Mouse (Mus musculus): Measurements from ENCODE around the gene Ubald1. TPM values are rescaled to one million over a fixed set of nuclear protein-coding genes. Genes with fewer than 3 reads are reported as not detected.

The Ubald1 gene
- polyA plus RNA-seq, 1 experiment from 2014 or later, result 58.7 TPM

DNA sequence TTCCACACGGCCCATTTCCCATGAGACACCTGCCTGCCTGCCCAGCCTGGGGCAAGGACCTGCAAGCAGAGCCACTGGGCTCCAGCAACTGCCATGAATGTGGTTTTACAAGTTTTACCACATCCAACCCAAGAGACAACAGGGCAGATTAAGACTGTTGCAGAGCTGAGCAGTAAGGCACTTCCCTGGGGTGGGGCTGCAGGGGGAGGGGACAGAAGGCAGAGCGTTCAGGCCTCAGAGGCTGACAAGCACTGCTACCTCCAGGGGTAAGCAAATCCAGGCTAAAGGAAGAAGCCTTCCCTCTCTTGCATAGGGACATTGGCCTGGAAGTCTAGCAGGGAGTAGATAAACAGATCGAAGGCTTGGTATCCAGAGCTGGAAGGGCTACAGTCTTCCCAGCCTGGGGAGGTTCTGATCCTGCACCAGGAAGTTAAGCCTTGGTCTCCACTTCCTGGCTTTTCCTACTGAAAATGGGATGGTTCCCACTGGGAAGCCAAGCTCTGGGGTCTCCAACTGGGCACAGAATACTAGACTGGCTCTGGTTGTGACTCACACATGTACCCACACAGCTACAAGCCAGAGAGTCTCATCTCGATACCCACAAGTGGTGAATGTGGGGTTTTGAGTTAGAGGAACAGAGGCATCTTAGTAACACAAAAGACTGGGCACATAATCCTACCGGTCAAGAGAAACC lies 1.8 kb downstream of the Ubald1 start:
- H3K4me1 ChIP-seq, result peaks cover 41% of the 10 kb centered on the region
- H3K9ac ChIP-seq, result peak overlapping the region; percentile 79
- H3K4me3 ChIP-seq, result peak overlapping the region; percentile 93
- peak overlapping the region; percentile 99 for H3K27ac ChIP-seq
- H3K4me2 ChIP-seq, result peak overlapping the region; percentile 70
- H3K27me3 ChIP-seq (replicated peaks), result no peaks in the 10 kb centered on the region
- ATAC-seq (replicated peaks), result no peak
- 35% methylated on average over 5 of the region's 5 CpGs for WGBS
- H3K9me3 ChIP-seq, result no peaks in the 10 kb centered on the region
- H3K36me3 ChIP-seq (replicated peaks), result peaks cover 3% of the 10 kb centered on the region; the same call in 1 of the 2 replicates

DNA sequence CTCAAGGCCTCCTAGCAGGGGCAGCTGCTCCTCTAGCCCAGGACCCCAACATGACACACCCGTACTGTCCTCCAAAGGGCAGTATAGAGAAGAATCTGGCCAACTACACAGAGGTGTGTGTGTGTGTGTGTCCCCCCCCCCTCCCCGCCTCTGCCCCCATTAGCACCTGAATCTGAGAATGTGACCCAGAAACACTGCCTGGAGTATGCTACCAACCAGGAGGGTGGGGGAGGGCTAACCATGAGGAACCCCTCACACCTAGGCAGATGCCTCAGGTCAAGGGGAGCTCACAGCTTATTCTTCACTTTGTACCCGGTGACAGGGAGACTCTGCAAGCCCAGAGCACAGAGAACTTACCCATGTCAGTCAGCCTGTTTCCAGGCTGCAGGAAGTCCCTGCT lies 2.4 kb downstream of the Ubald1 start:
- peak overlapping the region; percentile 93 for H3K4me3 ChIP-seq
- H3K9ac ChIP-seq, result no peak overlapping the region
- H3K27ac ChIP-seq, result no peak overlapping the region
- peaks cover 3% of the 10 kb centered on the region; the same call in 1 of the 2 replicates for H3K36me3 ChIP-seq (replicated peaks)
- WGBS, result 79% methylated on average over 3 of the region's 3 CpGs
- H3K9me3 ChIP-seq, result no peaks in the 10 kb centered on the region
- peaks cover 41% of the 10 kb centered on the region for H3K4me1 ChIP-seq
- peak overlapping the region; percentile 70 for H3K4me2 ChIP-seq
- no peak for ATAC-seq (replicated peaks)
- no peaks in the 10 kb centered on the region for H3K27me3 ChIP-seq (replicated peaks)

DNA sequence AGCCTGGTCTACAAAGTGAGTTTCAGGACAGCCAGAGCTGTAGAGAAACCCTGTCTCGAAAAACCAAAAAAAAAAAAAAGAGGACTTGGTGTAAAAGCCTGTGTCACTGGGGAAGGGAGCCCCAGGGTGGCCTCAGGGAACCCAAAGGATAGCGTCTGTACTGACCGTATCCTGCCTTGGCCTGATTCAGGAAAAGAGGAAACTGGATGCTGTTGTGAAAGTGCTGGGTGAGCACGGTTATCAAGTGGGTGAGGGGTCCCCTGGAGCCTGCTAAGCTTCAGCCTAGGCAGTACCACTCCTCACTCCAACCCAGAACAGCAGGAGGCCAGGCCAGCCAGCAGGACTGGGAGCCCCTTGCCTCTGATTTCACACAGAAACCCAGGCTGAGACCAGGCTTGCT lies 2.9 kb downstream of the Ubald1 start:
- 94% methylated on average over 4 of the region's 4 CpGs for WGBS
- no peak for ATAC-seq (replicated peaks)
- no peak overlapping the region for H3K4me3 ChIP-seq
- peaks cover 41% of the 10 kb centered on the region for H3K4me1 ChIP-seq
- H3K9me3 ChIP-seq, result no peaks in the 10 kb centered on the region
- no peak overlapping the region for H3K27ac ChIP-seq
- H3K27me3 ChIP-seq (replicated peaks), result no peaks in the 10 kb centered on the region
- peak overlapping the region; percentile 70; the same call in 1 of the 2 replicates for H3K4me2 ChIP-seq
- no peak overlapping the region for H3K9ac ChIP-seq
- peaks cover 3% of the 10 kb centered on the region; the same call in 1 of the 2 replicates for H3K36me3 ChIP-seq (replicated peaks)

DNA sequence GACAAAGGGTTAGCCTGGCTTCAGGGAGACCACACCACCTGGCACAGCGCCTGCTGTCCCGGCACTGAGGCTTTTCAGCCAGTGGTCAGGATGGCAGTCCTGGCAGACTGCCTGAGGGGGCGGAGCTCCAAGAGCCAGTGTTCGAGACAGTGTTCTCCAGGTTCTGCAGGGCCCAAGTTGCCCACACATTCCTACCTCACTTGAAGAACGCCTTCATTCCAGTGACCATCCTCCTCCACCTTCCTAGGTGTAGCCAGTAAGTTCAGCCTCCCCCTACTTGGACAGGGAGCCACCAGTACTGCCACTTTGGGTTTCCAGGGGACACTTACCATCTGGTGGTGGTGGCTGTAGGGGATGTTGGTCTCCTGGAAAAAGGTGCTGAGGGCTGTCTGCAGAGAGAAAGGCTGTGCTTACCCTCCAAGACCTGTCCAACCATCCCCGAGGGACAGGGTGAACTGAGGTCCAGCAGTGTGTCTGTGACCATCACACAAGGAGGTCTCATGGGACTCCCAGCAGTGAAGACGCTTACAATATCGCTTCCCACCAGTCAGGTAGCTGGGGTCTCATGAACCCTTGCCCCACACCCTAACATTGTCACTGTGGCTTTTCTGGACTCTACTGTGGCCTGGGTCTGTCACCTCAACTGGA lies 4.0 kb downstream of the Ubald1 start:
- Histone ChIP-seq H3K36me3 (replicated peaks) (peaks cover 3% of the 10 kb centered on the region; the same call in 1 of the 2 replicates), H3K4me3 (no peak overlapping the region), H3K4me1 (peaks cover 31% of the 10 kb centered on the region), H3K27ac (no peak overlapping the region), H3K9me3 (no peaks in the 10 kb centered on the region), H3K9ac (no peak overlapping the region), H3K4me2 (no peak overlapping the region), H3K27me3 (replicated peaks) (no peaks in the 10 kb centered on the region)
- ATAC-seq (replicated peaks), result no peak
- 75% methylated on average over 8 of the region's 8 CpGs for WGBS

DNA sequence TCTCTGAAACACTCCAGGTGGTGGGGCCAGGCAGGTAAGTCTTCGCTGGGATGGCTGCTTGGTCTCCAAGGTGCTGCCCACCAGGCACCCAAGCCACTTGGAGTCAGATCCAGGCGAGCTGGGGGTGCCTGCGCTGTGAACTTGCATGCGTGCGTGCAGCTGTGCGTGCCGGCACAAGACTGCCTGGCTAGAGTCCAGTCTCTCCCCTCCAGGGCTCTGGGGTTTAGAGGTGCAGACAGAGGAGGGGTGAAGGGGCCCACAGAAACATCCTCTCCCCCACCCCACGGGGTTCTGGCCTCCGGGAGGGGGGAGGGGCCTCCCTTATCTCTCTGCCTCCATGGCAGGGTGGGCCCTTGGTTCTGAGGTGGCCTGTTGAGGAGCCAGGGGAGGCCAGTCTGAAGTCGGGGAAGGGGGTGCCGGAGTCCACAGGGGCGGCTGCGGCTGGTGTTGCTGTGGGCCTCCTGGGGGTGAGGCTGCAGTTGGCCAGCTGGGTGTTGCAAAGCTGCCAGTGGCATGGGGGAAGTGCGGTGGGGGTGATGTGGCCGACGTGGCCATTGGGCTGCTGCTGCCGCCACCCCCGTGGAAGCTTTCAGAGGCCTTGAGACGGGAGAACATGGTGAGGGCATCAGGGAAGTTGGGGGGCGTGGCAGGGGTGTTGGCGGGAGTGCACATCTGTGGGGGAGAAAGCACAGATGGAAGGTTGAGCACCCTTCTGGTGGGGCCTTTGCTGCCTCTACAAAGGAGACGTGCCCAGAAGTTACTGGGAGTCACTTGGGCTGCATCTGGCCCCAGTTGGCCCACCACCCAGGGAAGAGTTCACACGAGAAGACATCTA lies 4.7 kb downstream of the Ubald1 start:
- H3K9ac ChIP-seq, result no peak overlapping the region
- no peak overlapping the region for H3K4me3 ChIP-seq
- H3K27ac ChIP-seq, result no peak overlapping the region
- H3K9me3 ChIP-seq, result no peaks in the 10 kb centered on the region
- no peak overlapping the region for H3K4me2 ChIP-seq
- H3K4me1 ChIP-seq, result peaks cover 29% of the 10 kb centered on the region
- no peak for ATAC-seq (replicated peaks)
- H3K27me3 ChIP-seq (replicated peaks), result no peaks in the 10 kb centered on the region
- 89% methylated on average over 23 of the region's 23 CpGs for WGBS
- peaks cover 3% of the 10 kb centered on the region; the same call in 1 of the 2 replicates for H3K36me3 ChIP-seq (replicated peaks)

DNA sequence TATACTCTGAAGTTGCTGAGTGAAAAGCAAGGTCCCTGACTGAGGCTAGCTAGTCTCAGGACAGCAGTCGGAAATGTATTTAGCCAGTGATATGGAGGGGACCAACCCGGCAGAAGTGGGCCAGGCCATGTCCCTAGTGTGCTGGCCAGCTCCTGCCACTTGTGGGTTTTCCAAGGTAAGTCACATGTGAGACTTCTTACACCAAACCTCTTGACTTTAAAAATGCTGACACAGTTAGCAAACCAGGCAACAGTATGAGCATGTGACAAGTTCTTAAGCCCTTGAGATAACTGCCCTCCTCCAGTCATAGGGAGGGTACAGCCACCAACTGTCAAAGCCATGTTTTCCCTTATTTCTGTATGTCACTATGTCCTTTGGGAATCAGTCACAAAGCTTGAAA lies 8.2 kb downstream of the Ubald1 start:
- Histone ChIP-seq H3K9me3 (no peaks in the 10 kb centered on the region), H3K9ac (no peak overlapping the region), H3K4me1 (peaks cover 10% of the 10 kb centered on the region; the same call in 1 of the 2 replicates), H3K27me3 (replicated peaks) (no peaks in the 10 kb centered on the region), H3K4me2 (no peak overlapping the region), H3K27ac (no peak overlapping the region), H3K4me3 (no peak overlapping the region), H3K36me3 (replicated peaks) (peaks cover 3% of the 10 kb centered on the region; the same call in 1 of the 2 replicates)
- no peak for ATAC-seq (replicated peaks)
- WGBS, result 90% methylated on average over 2 of the region's 2 CpGs

DNA sequence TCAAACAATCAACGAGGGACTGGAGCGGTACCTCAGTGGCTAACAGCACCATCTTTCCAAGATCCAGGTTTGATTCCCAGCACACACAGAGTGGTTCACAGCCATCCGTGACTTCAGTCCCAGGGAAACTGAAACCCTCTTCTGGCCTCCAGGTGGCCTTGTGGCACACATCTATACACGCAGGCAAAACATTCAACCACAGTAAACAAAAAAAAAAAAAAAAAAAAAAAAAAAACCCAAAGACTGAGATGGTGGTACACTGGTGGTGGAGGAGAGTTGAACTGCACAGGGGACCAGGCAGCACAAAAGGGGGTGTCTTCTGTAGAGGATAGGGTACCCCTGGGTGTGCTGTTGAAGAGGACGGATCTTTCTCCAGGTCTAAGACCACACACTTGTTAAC lies 9.6 kb downstream of the Ubald1 start:
- no peak overlapping the region for H3K9ac ChIP-seq
- WGBS, result 90% methylated on average over 5 of the region's 5 CpGs
- no peaks in the 10 kb centered on the region for H3K9me3 ChIP-seq
- no peaks in the 10 kb centered on the region for H3K4me1 ChIP-seq
- H3K27me3 ChIP-seq (replicated peaks), result no peaks in the 10 kb centered on the region
- H3K36me3 ChIP-seq (replicated peaks), result 0 out of 2 replicates have a peak, but pooled peaks cover 3% of the 10 kb centered on the region
- no peak overlapping the region for H3K27ac ChIP-seq
- ATAC-seq (replicated peaks), result no peak
- H3K4me3 ChIP-seq, result no peak overlapping the region
- H3K4me2 ChIP-seq, result no peak overlapping the region

DNA sequence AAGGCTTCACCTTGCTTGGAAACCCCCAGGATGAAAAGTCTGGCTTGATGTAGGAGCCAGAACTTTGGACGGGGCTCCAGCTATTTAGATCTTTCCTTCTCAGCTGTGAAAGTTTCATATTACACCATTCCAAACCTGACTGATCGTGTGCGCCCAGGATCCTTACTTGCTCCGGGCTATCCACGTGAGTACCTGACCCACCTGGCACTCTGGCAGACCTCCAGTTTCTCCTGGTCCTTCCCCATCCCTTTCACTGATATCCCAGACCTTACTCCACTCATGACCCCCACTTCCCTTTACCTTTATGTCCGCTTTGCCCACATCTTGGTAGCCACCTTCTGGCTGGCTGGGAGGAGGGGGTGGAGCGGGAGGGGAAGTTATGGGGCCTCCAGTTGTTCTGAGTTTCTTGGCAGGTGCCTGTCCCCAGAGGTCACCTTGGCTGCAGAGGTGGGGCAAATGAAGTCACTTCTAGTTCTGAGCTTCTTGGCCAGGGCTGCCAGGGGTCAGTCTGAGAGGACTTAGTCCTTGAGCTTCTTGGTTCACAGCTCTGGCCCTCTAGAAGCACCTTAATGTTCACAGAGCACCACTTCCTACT lies 13.9 kb downstream of the Ubald1 start:
- no peaks in the 10 kb centered on the region for H3K4me1 ChIP-seq
- H3K27me3 ChIP-seq (replicated peaks), result no peaks in the 10 kb centered on the region
- ATAC-seq (replicated peaks), result no peak
- no peak overlapping the region for H3K27ac ChIP-seq
- H3K36me3 ChIP-seq (replicated peaks), result no peaks in the 10 kb centered on the region
- H3K4me3 ChIP-seq, result no peak overlapping the region
- 88% methylated on average over 7 of the region's 7 CpGs for WGBS
- no peak overlapping the region for H3K4me2 ChIP-seq
- no peak overlapping the region for H3K9ac ChIP-seq
- no peaks in the 10 kb centered on the region for H3K9me3 ChIP-seq

DNA sequence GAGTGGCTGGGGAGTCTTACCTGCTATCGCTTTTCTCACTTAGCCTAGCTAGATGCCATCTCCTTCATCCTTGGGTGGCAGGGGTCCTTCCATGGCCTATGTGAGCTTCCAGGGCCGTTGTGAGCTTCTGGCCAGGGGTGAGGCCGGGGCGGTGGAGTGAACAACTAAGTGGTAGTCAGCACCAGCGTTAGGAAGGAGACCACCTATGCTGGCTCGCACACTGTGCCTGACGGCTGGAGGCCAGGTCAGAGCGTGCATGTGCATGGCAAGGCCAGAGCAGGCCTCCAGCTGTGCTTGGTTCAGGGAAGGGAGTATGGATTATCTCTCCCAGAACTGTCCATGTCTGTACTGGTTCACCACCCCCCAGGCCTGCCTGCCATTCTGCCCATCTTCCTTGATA lies 16.4 kb downstream of the Ubald1 start:
- Histone ChIP-seq H3K4me1 (no peaks in the 10 kb centered on the region), H3K4me3 (no peak overlapping the region), H3K9ac (no peak overlapping the region), H3K9me3 (no peaks in the 10 kb centered on the region), H3K27ac (no peak overlapping the region), H3K27me3 (replicated peaks) (no peaks in the 10 kb centered on the region), H3K4me2 (no peak overlapping the region), H3K36me3 (replicated peaks) (no peaks in the 10 kb centered on the region)
- ATAC-seq (replicated peaks), result no peak
- 87% methylated on average over 8 of the region's 8 CpGs for WGBS

DNA sequence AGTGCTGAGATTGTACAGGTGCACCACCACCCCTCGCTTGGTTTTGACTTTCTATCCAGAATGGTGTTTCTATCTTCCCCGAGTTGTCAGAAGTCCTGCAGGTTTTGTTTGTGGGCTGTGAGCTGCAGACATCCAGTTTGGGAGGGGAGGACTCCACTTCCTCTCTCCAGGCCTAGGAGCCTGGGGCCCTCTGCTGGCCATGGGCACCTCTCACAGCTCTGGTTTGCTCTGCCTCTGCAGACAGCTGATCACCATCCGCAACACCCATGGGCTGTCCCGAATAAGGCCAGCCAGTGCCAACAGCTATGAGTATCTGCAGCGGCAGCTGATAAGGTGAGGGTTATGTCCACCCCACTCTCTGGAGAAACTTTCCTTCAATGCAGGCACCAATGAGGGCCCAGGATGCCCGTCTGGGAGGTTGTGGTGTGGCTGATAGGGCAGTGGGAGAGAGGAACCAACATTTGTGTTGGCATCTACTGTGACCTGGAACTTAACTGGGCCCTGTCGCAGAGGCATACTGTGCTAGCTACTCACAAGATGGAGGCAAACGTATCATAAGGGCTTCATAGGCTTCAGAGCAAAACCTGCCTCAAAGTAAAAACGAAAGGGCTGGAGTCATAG lies 17.1 kb downstream of the Ubald1 start:
- H3K4me1 ChIP-seq, result no peaks in the 10 kb centered on the region
- ATAC-seq (replicated peaks), result peak; percentile 66; the same call in 1 of the 2 replicates
- no peak overlapping the region for H3K9ac ChIP-seq
- H3K9me3 ChIP-seq, result no peaks in the 10 kb centered on the region
- no peak overlapping the region for H3K4me3 ChIP-seq
- no peaks in the 10 kb centered on the region for H3K27me3 ChIP-seq (replicated peaks)
- 53% methylated on average over 9 of the region's 9 CpGs for WGBS
- H3K4me2 ChIP-seq, result no peak overlapping the region
- no peak overlapping the region for H3K27ac ChIP-seq
- H3K36me3 ChIP-seq (replicated peaks), result no peaks in the 10 kb centered on the region

DNA sequence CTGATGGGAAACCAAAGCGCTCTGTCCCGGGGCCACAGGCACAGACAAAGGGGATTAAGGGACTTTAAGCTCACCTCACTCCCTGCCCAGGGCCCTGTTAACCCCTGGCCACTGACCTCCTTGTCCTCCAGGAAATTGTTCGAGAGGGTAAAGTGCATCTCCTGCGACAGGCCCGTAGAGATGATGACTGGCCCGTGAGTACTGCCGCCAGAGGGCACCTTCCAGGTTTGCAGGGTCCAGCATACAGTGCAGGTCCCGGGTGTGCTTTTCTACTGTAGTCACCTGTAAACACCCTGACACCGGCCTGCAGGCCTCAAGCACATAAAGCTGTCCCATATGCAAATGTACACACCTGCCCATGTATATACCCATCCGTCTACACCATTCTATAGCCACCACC lies 18.7 kb downstream of the Ubald1 start:
- no peaks in the 10 kb centered on the region for H3K36me3 ChIP-seq (replicated peaks)
- no peak overlapping the region for H3K4me2 ChIP-seq
- H3K27ac ChIP-seq, result no peak overlapping the region
- H3K4me3 ChIP-seq, result no peak overlapping the region
- H3K4me1 ChIP-seq, result no peaks in the 10 kb centered on the region
- H3K9me3 ChIP-seq, result no peaks in the 10 kb centered on the region
- H3K9ac ChIP-seq, result no peak overlapping the region
- no peak for ATAC-seq (replicated peaks)
- 56% methylated on average over 10 of the region's 10 CpGs for whole genome bisulfite sequencing
- no peaks in the 10 kb centered on the region for H3K27me3 ChIP-seq (replicated peaks)

All from midbrain, embryonic 15.5 days (tissue).